Mouse (Mus musculus) kidney, adult 2 months (tissue): ENCODE data around the gene Anks1. TPM values are rescaled to one million over a fixed set of nuclear protein-coding genes. Genes with fewer than 3 reads are reported as not detected.

ENCODE experiments used
- DNase-seq: peaks from one replicate; pipeline ENCODE4 v3.0.0; 2021
- H3K27ac ChIP-seq: fragments of 200-500 bp; 2 replicates; pipeline ENCODE4 v1.5.1; 2012; ENCODE audit warnings: low read depth, low read length, control low read depth, inconsistent platforms; ENCODE audit not compliant: insufficient read depth
- H3K27me3 ChIP-seq: fragments of 200-500 bp; replicated peaks from 2 replicates; pipeline ENCODE4 v1.6.1; 2012; ENCODE audit warnings: mild to moderate bottlenecking, moderate library complexity, low read length, inconsistent platforms; ENCODE audit not compliant: control insufficient read depth, insufficient read depth
- H3K36me3 ChIP-seq: fragments of 200-500 bp; 2 replicates; pipeline ENCODE4 v1.6.1; 2012; ENCODE audit warnings: mild to moderate bottlenecking, moderate library complexity, low read length, inconsistent platforms; ENCODE audit not compliant: control insufficient read depth, insufficient read depth
- H3K4me1 ChIP-seq: fragments of 200-500 bp; 2 replicates; pipeline ENCODE4 v1.6.1; 2011; ENCODE audit warnings: low read length; ENCODE audit not compliant: control insufficient read depth, insufficient read depth
- H3K4me3 ChIP-seq: fragments of 200-500 bp; 2 replicates; pipeline ENCODE4 v1.5.1; 2011; ENCODE audit warnings: mild to moderate bottlenecking, low read depth, low read length, control low read depth; ENCODE audit not compliant: insufficient read depth
- CTCF ChIP-seq: fragments of 200-500 bp; conservative IDR thresholded peaks from 2 replicates; pipeline ENCODE4 v1.5.1; 2011; ENCODE audit warnings: low read depth, mild to moderate bottlenecking, control low read depth, low read length, moderate library complexity, mixed read lengths; ENCODE audit not compliant: insufficient read depth, insufficient read length
- POLR2A ChIP-seq: fragments of 200-500 bp; IDR thresholded peaks from one replicate; pipeline ENCODE4 v1.6.1; 2011; ENCODE audit warnings: low read depth, low read length, control low read depth
- WGBS: fragments of 180-500 bp; shearing (Covaris S2); methylation state at CpG from one replicate; pipeline ENCODE4 v1.1.7; 2018; 5-methylcytosine and 5-hydroxymethylcytosine counted together
- polyA plus RNA-seq: library from polyadenylated mRNA; depleted of rRNA; stranded (reverse); fragments of >200 nt; gene quantifications from 2 replicates; pipeline ENCODE4 v1.2.3, GENCODE M21; 2012

Gene Anks1
- polyA plus RNA-seq, 1 experiment: 36.7 TPM

DNA sequence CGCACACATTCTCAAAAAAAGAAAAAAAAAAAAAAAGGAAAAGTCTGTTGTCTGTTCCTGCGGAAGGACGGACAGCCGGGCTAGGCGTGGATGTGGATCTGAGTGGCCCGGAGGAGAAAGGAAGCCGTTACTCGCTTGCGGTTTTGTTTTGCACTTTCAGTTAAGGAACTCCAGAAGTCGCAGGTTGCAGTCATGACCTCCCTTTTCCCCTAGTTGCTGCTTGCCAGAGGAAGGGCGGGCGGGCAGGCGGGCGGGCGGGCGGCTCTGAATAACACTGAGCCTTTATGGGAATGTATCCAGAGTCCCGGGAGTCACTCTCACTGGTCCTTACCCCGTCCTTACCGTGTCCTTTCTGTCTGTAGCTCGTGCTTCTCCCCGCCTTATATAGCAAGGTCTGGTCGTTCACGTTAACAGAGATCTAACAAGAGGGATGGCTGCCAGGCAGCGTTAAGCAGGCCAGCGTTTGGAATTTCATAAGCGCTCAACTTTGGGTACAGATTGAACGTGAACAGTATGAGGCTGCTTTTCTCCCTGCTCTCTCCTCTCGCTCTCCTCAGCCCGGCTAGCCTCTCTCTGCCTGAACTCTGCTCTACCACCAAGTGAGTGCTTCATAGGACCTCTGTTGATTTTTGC is 98.2 kb downstream of the Anks1 start:
- peak; percentile 90 for DNase-seq
- peak overlapping the region; percentile 48 for H3K4me3 ChIP-seq
- peak overlapping the region; percentile 94 for H3K27ac ChIP-seq
- H3K27me3 ChIP-seq: no peaks in the 10 kb centered on the region
- no peaks in the 10 kb centered on the region for H3K36me3 ChIP-seq
- TF ChIP-seq POLR2A: no peak
- WGBS: 2% methylated on average over 29 of the region's 29 CpGs
- H3K4me1 ChIP-seq: peaks cover 25% of the 10 kb centered on the region

DNA sequence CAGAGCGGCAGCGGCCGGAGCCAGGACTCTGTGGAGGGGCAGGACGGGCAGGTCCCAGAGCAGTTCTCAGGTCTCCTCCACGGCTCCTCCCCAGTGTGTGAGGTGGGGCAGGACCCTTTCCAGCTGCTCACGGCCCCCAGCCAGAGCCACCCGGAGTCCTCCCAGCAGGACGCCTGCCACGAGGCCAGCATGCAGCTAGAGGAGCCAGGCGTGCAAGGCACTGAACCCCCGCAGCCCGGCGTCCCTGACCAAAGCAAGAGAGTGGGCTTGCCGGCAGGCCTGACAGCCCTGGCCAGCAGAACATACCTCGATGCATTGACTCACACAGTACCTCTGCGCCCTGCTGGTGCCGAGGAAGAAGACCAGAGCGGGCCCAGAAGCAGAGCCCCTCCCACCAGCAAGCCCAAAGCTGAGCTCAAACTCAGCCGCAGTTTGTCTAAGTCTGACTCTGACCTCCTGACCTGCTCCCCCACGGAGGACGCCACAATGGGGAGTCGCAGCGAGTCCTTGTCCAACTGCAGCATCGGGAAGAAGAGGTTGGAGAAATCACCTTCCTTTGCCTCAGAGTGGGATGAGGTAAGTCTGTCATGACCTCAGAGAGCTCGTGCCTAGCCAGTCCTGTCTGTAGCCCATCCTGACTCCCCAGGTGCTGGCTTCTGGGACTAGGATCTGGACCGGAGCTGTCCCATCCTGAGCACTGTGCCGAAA is 98.9 kb downstream of the Anks1 start:
- Histone ChIP-seq H3K27ac (peak overlapping the region; percentile 94), H3K27me3 (no peaks in the 10 kb centered on the region), H3K4me1 (peaks cover 32% of the 10 kb centered on the region), H3K4me3 (peak overlapping the region; percentile 48), H3K36me3 (no peaks in the 10 kb centered on the region)
- 26% methylated on average over 27 of the region's 27 CpGs for WGBS
- no peak for TF ChIP-seq CTCF
- TF ChIP-seq POLR2A: no peak
- DNase-seq: peak; percentile 49

GRCm38 (mm10) chr17:28008565-28008981 is 99.5 kb downstream of the Anks1 start:
- Histone ChIP-seq H3K27ac (peak overlapping the region; percentile 94), H3K27me3 (no peaks in the 10 kb centered on the region), H3K36me3 (no peaks in the 10 kb centered on the region), H3K4me1 (peaks cover 38% of the 10 kb centered on the region), H3K4me3 (peak overlapping the region; percentile 48)
- TF ChIP-seq CTCF: no peak
- TF ChIP-seq POLR2A: no peak
- DNase-seq: no peak
- 54% methylated on average over 8 of the region's 8 CpGs for WGBS

DNA sequence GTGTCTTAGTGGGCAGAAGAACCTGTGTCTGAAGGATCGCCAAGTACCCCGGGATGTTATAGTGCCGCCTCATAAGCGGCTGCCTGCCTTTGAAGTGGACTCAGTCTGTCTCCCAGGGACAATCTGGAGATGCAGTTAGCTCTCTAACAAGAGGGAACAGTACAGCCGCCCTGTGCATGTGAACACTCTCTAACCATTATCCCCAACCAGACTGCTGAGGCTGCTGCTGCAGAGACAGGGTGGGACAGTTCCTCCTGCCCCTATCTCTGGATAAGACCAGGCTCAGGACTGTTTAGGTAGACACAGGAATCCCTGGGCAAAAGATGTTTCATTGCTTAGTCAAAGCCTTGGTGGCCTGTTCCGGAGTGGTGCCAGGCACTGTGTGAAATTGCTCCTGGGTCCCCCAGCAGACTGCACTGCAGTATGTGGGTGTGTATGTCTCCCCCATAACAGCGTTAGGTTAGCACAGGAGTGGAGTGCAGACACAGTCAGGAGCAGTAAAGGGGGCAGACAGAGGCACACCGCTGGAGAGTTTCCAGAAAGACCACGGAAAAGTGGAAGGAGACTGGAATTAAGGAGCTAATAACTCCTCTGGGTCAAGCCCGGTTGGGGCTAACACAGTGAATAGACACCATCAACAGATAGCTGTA is 100.1 kb downstream of the Anks1 start:
- TF ChIP-seq CTCF (no peak), POLR2A (no peak)
- H3K4me3 ChIP-seq: peak overlapping the region; percentile 48
- H3K36me3 ChIP-seq: no peaks in the 10 kb centered on the region
- H3K27ac ChIP-seq: peak overlapping the region; percentile 94
- peaks cover 44% of the 10 kb centered on the region for H3K4me1 ChIP-seq
- H3K27me3 ChIP-seq: no peaks in the 10 kb centered on the region
- no peak for DNase-seq
- 70% methylated on average over 10 of the region's 10 CpGs for WGBS

DNA sequence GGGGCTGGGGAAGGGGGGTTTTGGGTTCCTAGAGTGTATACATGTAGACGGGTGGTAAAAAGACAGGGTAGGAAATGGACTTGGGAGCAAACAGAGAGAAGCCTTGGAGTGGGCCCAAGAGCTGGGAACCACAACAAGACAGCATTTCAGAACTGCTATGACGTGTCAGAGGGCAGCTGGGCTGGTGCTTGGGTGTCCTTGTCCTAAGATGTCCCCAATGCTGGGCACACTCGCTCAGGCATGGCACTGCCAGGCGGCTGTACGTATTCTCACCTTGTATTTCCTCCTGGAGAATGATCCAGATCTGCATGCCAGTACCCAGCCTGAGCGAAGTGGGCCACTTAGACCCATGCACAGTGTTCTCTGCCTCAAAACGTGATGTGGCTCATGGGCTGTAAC is 100.6 kb downstream of the Anks1 start:
- 43% methylated on average over 7 of the region's 7 CpGs for WGBS
- Histone ChIP-seq H3K4me1 (peaks cover 49% of the 10 kb centered on the region), H3K27ac (peak overlapping the region; percentile 94)

GRCm38 (mm10) chr17:28010925-28011324 is 101.8 kb downstream of the Anks1 start:
- no peak for DNase-seq
- Histone ChIP-seq H3K4me3 (no peak overlapping the region), H3K36me3 (no peaks in the 10 kb centered on the region), H3K27ac (peak overlapping the region; percentile 94; the same call in 1 of the 2 replicates), H3K4me1 (peaks cover 61% of the 10 kb centered on the region), H3K27me3 (no peaks in the 10 kb centered on the region)
- TF ChIP-seq CTCF (no peak), POLR2A (no peak)
- 92% methylated on average over 2 of the region's 2 CpGs for WGBS

More for the DNA sequence above, 100.6 kb downstream of the Anks1 start:
- Histone ChIP-seq H3K4me3 (peak overlapping the region; percentile 48; the same call in 1 of the 2 replicates), H3K27me3 (no peaks in the 10 kb centered on the region), H3K36me3 (no peaks in the 10 kb centered on the region)
- no peak for TF ChIP-seq POLR2A
- TF ChIP-seq CTCF: no peak
- peak; percentile 62 for DNase-seq

DNA sequence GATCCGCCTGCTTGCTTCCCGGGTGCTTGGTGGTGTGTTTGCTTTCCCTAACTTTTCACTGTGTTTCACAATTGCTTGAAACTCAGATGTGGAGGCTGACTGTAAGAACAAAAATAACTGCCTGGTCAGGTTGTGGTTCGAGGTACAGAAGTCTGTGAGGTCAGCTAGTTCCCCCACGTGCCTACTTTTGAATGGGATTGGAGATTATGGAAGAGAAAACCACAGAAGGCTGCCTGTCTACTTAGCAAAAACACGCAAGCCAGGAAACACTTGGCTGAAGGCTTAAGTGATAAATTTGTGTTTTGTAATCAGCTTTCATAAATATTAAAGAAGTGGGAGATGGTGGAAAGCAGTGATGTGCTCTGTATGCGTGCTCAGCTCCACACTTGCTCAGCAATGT is 103.7 kb downstream of the Anks1 start:
- WGBS: 31% methylated on average over 6 of the region's 6 CpGs
- TF ChIP-seq POLR2A (no peak), CTCF (no peak)
- no peak for DNase-seq
- no peaks in the 10 kb centered on the region for H3K36me3 ChIP-seq
- no peaks in the 10 kb centered on the region for H3K27me3 ChIP-seq
- H3K4me3 ChIP-seq: no peak overlapping the region
- H3K27ac ChIP-seq: peak overlapping the region; percentile 52
- H3K4me1 ChIP-seq: peaks cover 62% of the 10 kb centered on the region
